Mouse (Mus musculus) frontal cortex, postnatal 25 days (tissue): ENCODE measurements around the gene Runx1.

ENCODE experiments used
- DNase-seq, 2 experiments: peaks; one replicate each; pipeline ENCODE4 v3.0.0; 2022; ENCODE audit warnings: low spot score in 2 of 2

Runx1 gene

GRCm38 (mm10) chr16:92826683-92827082, 734 bp upstream of the Runx1 start:
- no peak for DNase-seq

- DNase-seq = no peak
Observed at GRCm38 (mm10) chr16:92825204-92825843, 625 bp downstream of the Runx1 start.

GRCm38 (mm10) chr16:92824723-92825203, 1.2 kb downstream of the Runx1 start:
- DNase-seq = no peak

GRCm38 (mm10) chr16:92824003-92824722, 1.8 kb downstream of the Runx1 start:
- DNase-seq = no peak

GRCm38 (mm10) chr16:92823381-92823862, 2.5 kb downstream of the Runx1 start:
- DNase-seq = no peak

GRCm38 (mm10) chr16:92822676-92823075, 3.3 kb downstream of the Runx1 start:
- DNase-seq = no peak

- DNase-seq = no peak
Observed at GRCm38 (mm10) chr16:92821938-92822629, 3.9 kb downstream of the Runx1 start.

GRCm38 (mm10) chr16:92821596-92821937, 4.4 kb downstream of the Runx1 start:
- no peak for DNase-seq

- no peak for DNase-seq
Observed at GRCm38 (mm10) chr16:92820451-92820850, 5.5 kb downstream of the Runx1 start.

- DNase-seq = no peak
Observed at GRCm38 (mm10) chr16:92818480-92819269, 7.3 kb downstream of the Runx1 start.

- DNase-seq = no peak
Observed at GRCm38 (mm10) chr16:92816092-92816491, 9.9 kb downstream of the Runx1 start.

- no peak for DNase-seq
Observed at GRCm38 (mm10) chr16:92815195-92815527, 10.8 kb downstream of the Runx1 start.

GRCm38 (mm10) chr16:92814366-92815194, 11.4 kb downstream of the Runx1 start:
- no peak for DNase-seq

GRCm38 (mm10) chr16:92812405-92812804, 13.5 kb downstream of the Runx1 start:
- no peak for DNase-seq

GRCm38 (mm10) chr16:92810568-92811240, 15.2 kb downstream of the Runx1 start:
- DNase-seq = no peak

- DNase-seq = no peak
Observed at GRCm38 (mm10) chr16:92807772-92808171, 18.2 kb downstream of the Runx1 start.

GRCm38 (mm10) chr16:92803076-92803580, 22.8 kb downstream of the Runx1 start:
- DNase-seq = no peak

GRCm38 (mm10) chr16:92801567-92801966, 24.4 kb downstream of the Runx1 start:
- DNase-seq = no peak

GRCm38 (mm10) chr16:92800845-92801244, 25.1 kb downstream of the Runx1 start:
- DNase-seq = no peak

- DNase-seq = no peak
Observed at GRCm38 (mm10) chr16:92799940-92800339, 26.0 kb downstream of the Runx1 start.
